Mouse (Mus musculus) lung, adult 2 months (tissue): ENCODE results near the gene Spata16.

ENCODE experiments used
- CTCF ChIP-seq: fragments of 200-500 bp; IDR thresholded peaks from 2 replicates; pipeline ENCODE4 v1.5.1; 2011; ENCODE audit warnings: mild to moderate bottlenecking, low read length, control low read depth; ENCODE audit not compliant: insufficient read depth
- POLR2A ChIP-seq: fragments of 200-500 bp; IDR thresholded peaks from 2 replicates; pipeline ENCODE4 v1.6.1; 2011; ENCODE audit warnings: low read depth, mild to moderate bottlenecking, control low read depth, low read length, borderline replicate concordance; ENCODE audit errors: extremely low read depth

DNA sequence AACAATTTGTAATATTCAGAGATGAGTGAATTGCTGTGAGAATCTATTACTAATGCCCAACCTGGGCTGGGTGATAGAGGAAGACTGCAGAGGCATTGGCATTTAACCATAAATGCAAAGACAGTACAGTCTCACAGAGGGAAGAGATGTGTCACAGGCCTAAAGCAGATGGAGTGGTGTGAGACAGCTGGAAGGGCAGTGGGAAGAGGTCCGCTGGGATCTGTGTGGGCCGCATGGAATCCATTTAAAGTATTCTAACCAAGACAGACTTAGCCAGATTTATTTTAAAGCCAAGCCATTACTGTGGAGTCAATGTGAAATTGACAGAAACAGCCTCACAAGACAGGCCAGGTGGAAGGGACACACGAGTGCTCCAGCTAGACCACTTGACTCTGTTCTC is 343.0 kb downstream of the Spata16 start:
- TF ChIP-seq CTCF (no peak), POLR2A (no peak)
